Mouse (Mus musculus): ENCODE results near the gene Dock10.

- TF ChIP-seq CTCF (IDR thresholded peaks at IDR 0.05; ENCODE audit: low read depth) (no peak), EP300 (IDR thresholded peaks at IDR 0.05; ENCODE audit: low read depth) (no peak)
Measured at GRCm38 (mm10) chr1:80625371-80625770, 133.0 kb downstream of the Dock10 start.
